Mouse (Mus musculus): Measurements from ENCODE around the gene Nkrf. TPM values are rescaled to one million over a fixed set of nuclear protein-coding genes. Genes with fewer than 3 reads are reported as not detected.

Gene Nkrf
- polyA plus RNA-seq, 2 experiments, result 1.7 to 4.5 TPM

DNA sequence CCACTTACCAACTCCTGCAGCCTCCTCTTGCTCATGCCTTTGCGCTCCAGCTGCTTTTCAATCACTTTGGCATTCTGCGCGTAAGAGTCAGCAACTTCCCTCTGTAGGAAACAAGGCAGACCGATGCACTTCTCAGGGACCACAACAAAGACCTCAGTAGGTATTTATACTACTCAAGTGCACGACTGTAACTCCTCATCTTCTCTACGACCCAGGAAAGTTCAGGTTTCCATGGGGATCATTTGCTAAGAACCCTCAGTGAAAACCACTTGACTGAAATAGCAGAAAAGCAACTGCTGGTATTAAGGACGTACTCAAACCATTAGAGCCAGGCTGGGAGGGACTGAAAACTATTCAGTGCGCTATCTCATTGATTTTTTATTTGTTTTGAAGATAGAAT is 50.1 kb downstream of the Nkrf start:
- H3K9ac ChIP-seq (ENCODE audit: low read depth, low read length, severe bottlenecking), result no peak overlapping the region
- no peak overlapping the region for H3K4me3 ChIP-seq (replicated peaks; ENCODE audit: low read length)
- peaks cover 13% of the 10 kb centered on the region for H3K36me3 ChIP-seq (ENCODE audit: control insufficient read depth, insufficient read depth, low read length)
- WGBS, result 87% methylated on average over 8 of the region's 8 CpGs
- no peaks in the 10 kb centered on the region for H3K4me1 ChIP-seq (ENCODE audit: control insufficient read depth, insufficient read depth, low read length)
- TF ChIP-seq POLR2A (IDR thresholded peaks at IDR 0.05; ENCODE audit: borderline replicate concordance, extremely low read depth, insufficient read depth, insufficient read length), result no peak
- no peak for ATAC-seq (ENCODE audit: low FRiP score, low read depth)
- H3K4me2 ChIP-seq (replicated peaks; ENCODE audit: low read depth, low read length, severe bottlenecking), result no peak overlapping the region
- DNase-seq (ENCODE audit: low spot score), result no peak
- H3K9me3 ChIP-seq (ENCODE audit: control insufficient read depth, low read length), result no peaks in the 10 kb centered on the region
- H3K27ac ChIP-seq (replicated peaks; ENCODE audit: low read depth, low read length), result no peak overlapping the region
- no peaks in the 10 kb centered on the region for H3K27me3 ChIP-seq (ENCODE audit: control insufficient read depth, insufficient read depth, low read length)

GRCm38 (mm10) chrX:36847152-36847551 is 55.5 kb downstream of the Nkrf start:
- no peak overlapping the region for H3K4me2 ChIP-seq (replicated peaks; ENCODE audit: low read depth, low read length, severe bottlenecking)
- no peaks in the 10 kb centered on the region for H3K27me3 ChIP-seq (ENCODE audit: control insufficient read depth, insufficient read depth, low read length)
- H3K36me3 ChIP-seq (ENCODE audit: control insufficient read depth, insufficient read depth, low read length), result peaks cover 3% of the 10 kb centered on the region; the same call in 1 of the 2 replicates
- no peak overlapping the region for H3K9ac ChIP-seq (ENCODE audit: low read depth, low read length, severe bottlenecking)
- 85% methylated on average over 1 of the region's 1 CpGs for WGBS
- TF ChIP-seq POLR2A (IDR thresholded peaks at IDR 0.05; ENCODE audit: borderline replicate concordance, extremely low read depth, insufficient read depth, insufficient read length), result no peak
- H3K9me3 ChIP-seq (ENCODE audit: control insufficient read depth, low read length), result no peaks in the 10 kb centered on the region
- DNase-seq (ENCODE audit: low spot score), result no peak
- H3K4me3 ChIP-seq (replicated peaks; ENCODE audit: low read length), result no peak overlapping the region
- H3K27ac ChIP-seq (replicated peaks; ENCODE audit: low read depth, low read length), result no peak overlapping the region
- no peaks in the 10 kb centered on the region for H3K4me1 ChIP-seq (ENCODE audit: control insufficient read depth, insufficient read depth, low read length)
- no peak for ATAC-seq (ENCODE audit: low FRiP score, low read depth)

DNA sequence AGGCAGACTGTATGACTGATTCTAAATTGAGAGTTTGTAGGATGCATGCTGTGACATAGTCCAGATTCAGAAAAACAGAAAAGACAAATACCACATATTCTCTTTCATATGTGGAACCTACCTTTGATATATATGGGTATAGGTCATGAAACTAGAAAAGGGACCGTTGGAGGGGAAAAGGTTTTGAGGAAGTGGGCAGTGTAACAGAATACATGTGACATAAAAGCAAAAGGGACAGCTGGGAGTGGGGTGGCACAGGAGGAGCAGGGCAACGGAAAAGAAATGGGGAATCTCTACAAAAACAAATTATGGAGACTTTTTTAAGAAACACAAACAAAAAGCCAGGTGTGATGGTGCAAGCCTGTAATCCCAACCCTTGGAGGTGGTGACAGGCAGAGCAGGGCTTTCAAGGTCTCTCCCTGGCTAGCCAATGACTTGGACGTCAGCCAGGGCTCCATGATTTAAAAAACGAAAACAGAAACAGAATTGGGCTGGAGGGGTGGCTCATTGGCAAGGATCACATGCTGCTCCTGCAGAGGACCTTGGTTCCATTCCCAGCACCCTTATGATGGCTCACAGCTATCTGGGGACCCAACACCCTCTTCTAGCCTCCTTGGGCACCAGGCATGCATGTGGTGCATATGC is 59.2 kb downstream of the Nkrf start:
- DNase-seq (ENCODE audit: low spot score) (no peak), ATAC-seq (ENCODE audit: low FRiP score, low read depth) (no peak)
- Histone ChIP-seq H3K4me1 (ENCODE audit: control insufficient read depth, insufficient read depth, low read length) (no peaks in the 10 kb centered on the region), H3K9ac (ENCODE audit: low read depth, low read length, severe bottlenecking) (no peak overlapping the region), H3K4me2 (replicated peaks; ENCODE audit: low read depth, low read length, severe bottlenecking) (no peak overlapping the region), H3K9me3 (ENCODE audit: control insufficient read depth, low read length) (no peaks in the 10 kb centered on the region), H3K36me3 (ENCODE audit: control insufficient read depth, insufficient read depth, low read length) (no peaks in the 10 kb centered on the region), H3K4me3 (replicated peaks; ENCODE audit: low read length) (no peak overlapping the region), H3K27me3 (ENCODE audit: control insufficient read depth, insufficient read depth, low read length) (no peaks in the 10 kb centered on the region), H3K27ac (replicated peaks; ENCODE audit: low read depth, low read length) (no peak overlapping the region)
- TF ChIP-seq POLR2A (IDR thresholded peaks at IDR 0.05; ENCODE audit: borderline replicate concordance, extremely low read depth, insufficient read depth, insufficient read length), result no peak
- 70% methylated on average over 4 of the region's 4 CpGs for WGBS

- Histone ChIP-seq H3K4me1 (ENCODE audit: control insufficient read depth, insufficient read depth, low read length) (no peaks in the 10 kb centered on the region), H3K27ac (replicated peaks; ENCODE audit: low read depth, low read length) (no peak overlapping the region), H3K36me3 (ENCODE audit: control insufficient read depth, insufficient read depth, low read length) (no peaks in the 10 kb centered on the region), H3K9ac (ENCODE audit: low read depth, low read length, severe bottlenecking) (no peak overlapping the region), H3K4me2 (replicated peaks; ENCODE audit: low read depth, low read length, severe bottlenecking) (no peak overlapping the region), H3K9me3 (ENCODE audit: control insufficient read depth, low read length) (no peaks in the 10 kb centered on the region), H3K27me3 (ENCODE audit: control insufficient read depth, insufficient read depth, low read length) (no peaks in the 10 kb centered on the region), H3K4me3 (replicated peaks; ENCODE audit: low read length) (no peak overlapping the region)
- DNase-seq (ENCODE audit: low spot score), result no peak
- ATAC-seq (ENCODE audit: low FRiP score, low read depth), result no peak
- no peak for TF ChIP-seq POLR2A (IDR thresholded peaks at IDR 0.05; ENCODE audit: borderline replicate concordance, extremely low read depth, insufficient read depth, insufficient read length)
- WGBS, result 87% methylated on average over 6 of the region's 6 CpGs
Measured at GRCm38 (mm10) chrX:36841698-36842097, 61.0 kb downstream of the Nkrf start.

DNA sequence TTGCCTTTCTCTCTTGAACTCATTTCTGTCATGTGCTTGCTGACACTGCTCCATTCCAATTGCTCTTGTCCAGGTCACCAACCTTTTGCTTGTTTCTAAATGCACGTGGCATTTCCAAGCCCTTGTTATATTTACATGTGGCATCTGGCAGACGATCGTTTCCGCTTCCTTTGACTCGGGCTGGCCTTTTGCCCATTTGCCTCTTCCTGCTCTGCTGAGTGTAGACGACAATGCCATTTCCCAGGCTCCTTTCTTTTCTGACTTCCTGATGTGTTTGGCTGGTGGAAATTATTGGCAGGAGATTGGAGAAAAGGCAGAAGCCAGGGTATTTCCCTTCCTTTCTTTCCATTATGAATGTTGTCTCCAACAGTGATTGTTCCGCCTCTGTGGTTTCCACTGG is 63.3 kb downstream of the Nkrf start:
- Histone ChIP-seq H3K9me3 (ENCODE audit: control insufficient read depth, low read length) (no peaks in the 10 kb centered on the region), H3K27me3 (ENCODE audit: control insufficient read depth, insufficient read depth, low read length) (no peaks in the 10 kb centered on the region), H3K27ac (replicated peaks; ENCODE audit: low read depth, low read length) (no peak overlapping the region), H3K4me2 (replicated peaks; ENCODE audit: low read depth, low read length, severe bottlenecking) (no peak overlapping the region), H3K4me1 (ENCODE audit: control insufficient read depth, insufficient read depth, low read length) (no peaks in the 10 kb centered on the region), H3K9ac (ENCODE audit: low read depth, low read length, severe bottlenecking) (no peak overlapping the region), H3K4me3 (replicated peaks; ENCODE audit: low read length) (no peak overlapping the region), H3K36me3 (ENCODE audit: control insufficient read depth, insufficient read depth, low read length) (no peaks in the 10 kb centered on the region)
- DNase-seq (ENCODE audit: low spot score) (no peak), ATAC-seq (ENCODE audit: low FRiP score, low read depth) (no peak)
- no peak for TF ChIP-seq POLR2A (IDR thresholded peaks at IDR 0.05; ENCODE audit: borderline replicate concordance, extremely low read depth, insufficient read depth, insufficient read length)
- 80% methylated on average over 7 of the region's 7 CpGs for WGBS

Other genes starting within 250 kb of the Nkrf start
- 1.8 TPM in 2 replicates for gene Slc25a43, start 159.2 kb downstream of the Nkrf start, polyA plus RNA-seq (2012; rRNA removed)
- 2.3 and 2.6 TPM in 2 replicates for gene Slc25a43, start 159.2 kb downstream of the Nkrf start, polyA plus RNA-seq (2014; fragmentation: Nextera tagmentation; extraction: Ambion mirVana)
- gene Slc25a5, start 107.2 kb downstream of the Nkrf start, polyA plus RNA-seq (2012; rRNA removed), result 362 and 365 TPM in 2 replicates
- gene Slc25a5, start 107.2 kb downstream of the Nkrf start, polyA plus RNA-seq (2014; fragmentation: Nextera tagmentation; extraction: Ambion mirVana), result 474 and 536 TPM in 2 replicates
- 40.0 and 44.2 TPM in 2 replicates for gene Ube2a, start 29.0 kb downstream of the Nkrf start, polyA plus RNA-seq (2012; rRNA removed)
- 133 TPM in 2 replicates for gene Ube2a, start 29.0 kb downstream of the Nkrf start, polyA plus RNA-seq (2014; fragmentation: Nextera tagmentation; extraction: Ambion mirVana)
- 18.0 and 21.1 TPM in 2 replicates for gene C330007P06Rik, start 28.8 kb downstream of the Nkrf start, polyA plus RNA-seq (2012; rRNA removed)
- 34.6 and 35.8 TPM in 2 replicates for gene C330007P06Rik, start 28.8 kb downstream of the Nkrf start, polyA plus RNA-seq (2014; fragmentation: Nextera tagmentation; extraction: Ambion mirVana)
- gene Sept6, start 88.9 kb upstream of the Nkrf start, polyA plus RNA-seq (2012; rRNA removed), result 44.0 and 47.9 TPM in 2 replicates
- 51.5 and 61.1 TPM in 2 replicates for gene Sept6, start 88.9 kb upstream of the Nkrf start, polyA plus RNA-seq (2014; fragmentation: Nextera tagmentation; extraction: Ambion mirVana)
- gene Sowahd, start 145.9 kb upstream of the Nkrf start, polyA plus RNA-seq (2012; rRNA removed), result not detected in 2 replicates
- gene Sowahd, start 145.9 kb upstream of the Nkrf start, polyA plus RNA-seq (2014; fragmentation: Nextera tagmentation; extraction: Ambion mirVana), result not detected in 2 replicates
- gene Rpl39, start 182.5 kb upstream of the Nkrf start, polyA plus RNA-seq (2012; rRNA removed), result 539 and 1,130 TPM in 2 replicates
- 592 and 658 TPM in 2 replicates for gene Rpl39, start 182.5 kb upstream of the Nkrf start, polyA plus RNA-seq (2014; fragmentation: Nextera tagmentation; extraction: Ambion mirVana)
- 17.9 and 27.9 TPM in 2 replicates for gene Upf3b, start 207.4 kb upstream of the Nkrf start, polyA plus RNA-seq (2012; rRNA removed)
- 13.1 and 16.3 TPM in 2 replicates for gene Upf3b, start 207.4 kb upstream of the Nkrf start, polyA plus RNA-seq (2014; fragmentation: Nextera tagmentation; extraction: Ambion mirVana)
- 6.4 and 6.9 TPM in 2 replicates for gene Nkap, start 223.9 kb upstream of the Nkrf start, polyA plus RNA-seq (2012; rRNA removed)
- 11.8 and 12.4 TPM in 2 replicates for gene Nkap, start 223.9 kb upstream of the Nkrf start, polyA plus RNA-seq (2014; fragmentation: Nextera tagmentation; extraction: Ambion mirVana)